Mouse (Mus musculus): ENCODE measurements around the gene Tmprss15.

DNA sequence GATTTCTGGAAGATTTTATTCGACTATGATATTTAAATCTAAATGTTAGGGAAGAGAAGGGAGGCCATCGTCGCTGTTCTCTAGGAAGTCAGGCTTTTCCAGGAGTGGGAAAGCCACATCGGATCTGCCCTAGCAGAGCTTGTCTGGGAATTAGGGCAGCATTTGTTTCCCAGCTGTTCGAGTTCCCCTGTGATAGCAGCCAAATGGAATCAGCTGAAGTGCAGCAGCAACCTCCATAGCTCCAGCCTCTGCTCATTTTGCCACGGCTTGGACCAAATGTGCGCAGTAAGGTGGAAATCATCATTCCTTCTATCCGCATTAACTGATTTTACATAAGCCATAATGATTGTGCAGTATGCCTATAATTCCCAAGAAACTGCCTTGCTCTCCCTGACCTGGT lies 153.1 kb downstream of the Tmprss15 start:
- no peak for TF ChIP-seq POLR2A (IDR thresholded peaks at IDR 0.05; ENCODE audit: borderline replicate concordance, control insufficient read depth, low read depth, low read length)
- TF ChIP-seq CTCF (IDR thresholded peaks at IDR 0.05; ENCODE audit: control insufficient read depth, insufficient read depth, low read length), result no peak
